Mouse (Mus musculus): ENCODE data around the gene Nup93. TPM values are rescaled to one million over a fixed set of nuclear protein-coding genes. Genes with fewer than 3 reads are reported as not detected.
"Not testable (repeated sequence)": the region's sequence is repeated elsewhere in the genome, so short reads cannot be mapped to it uniquely, and the experiment has no call there.

The Nup93 gene
- total RNA-seq (2021): 10 to 100 TPM; 15.1 to 15.2 TPM

DNA sequence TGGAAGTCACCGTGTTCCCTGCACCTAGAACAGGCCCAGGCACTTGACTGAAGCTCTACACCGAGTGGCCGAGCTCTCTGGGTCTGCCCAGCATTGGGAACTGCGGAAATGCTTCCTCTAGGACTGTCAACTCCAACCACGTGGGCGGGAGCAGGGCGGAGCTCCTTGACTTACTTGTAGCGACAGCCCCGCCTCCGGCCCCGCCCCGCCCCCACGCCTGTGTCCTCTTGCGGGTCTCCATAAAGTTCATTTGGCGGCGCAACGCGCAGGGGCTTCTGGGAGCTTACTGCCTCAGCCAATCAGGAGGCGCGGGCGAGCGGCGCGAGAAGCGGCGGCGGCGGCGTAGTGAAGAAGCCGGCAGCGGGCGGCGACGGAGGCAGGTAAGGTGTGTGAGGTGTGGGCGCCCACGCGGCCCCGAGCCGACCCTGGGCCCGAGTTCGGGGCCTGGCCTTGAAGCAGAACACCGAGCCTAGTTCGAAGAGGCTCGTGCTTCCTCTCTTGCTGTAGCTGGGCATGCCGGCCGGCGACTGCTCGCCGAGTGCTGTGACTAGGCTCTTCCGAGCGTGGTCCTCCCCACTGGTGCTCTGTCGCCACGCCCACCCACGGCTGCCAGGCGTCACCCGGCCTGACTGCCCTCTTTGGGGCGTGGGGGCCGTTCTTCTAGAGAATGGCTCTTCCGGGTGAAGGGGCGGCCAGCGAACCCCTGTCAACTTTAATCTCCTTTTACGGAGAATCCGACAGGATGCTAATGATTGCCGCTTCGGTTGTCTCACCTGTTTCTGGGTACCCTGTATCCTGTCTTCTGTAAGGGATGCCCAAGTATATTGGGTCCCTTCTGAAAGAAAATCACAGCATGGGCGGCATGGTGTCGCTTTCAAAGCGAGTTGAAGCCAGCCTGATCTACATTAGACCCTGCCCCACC lies at the start of gene Nup93:
TSS of gene Nup93 (plus strand) at position 313 of the 922 bp plus-strand sequence.
- peak; percentile 95 to 96 for DNase-seq
- intact Hi-C loops (cut with DNase I): no loop called here

- intact Hi-C loops (cut with DNase I); DNase-seq: not testable (repeated sequence)
Measured at GRCm38 (mm10) chr8:94165772-94166171, 48.6 kb upstream of the Nup93 start.

DNA sequence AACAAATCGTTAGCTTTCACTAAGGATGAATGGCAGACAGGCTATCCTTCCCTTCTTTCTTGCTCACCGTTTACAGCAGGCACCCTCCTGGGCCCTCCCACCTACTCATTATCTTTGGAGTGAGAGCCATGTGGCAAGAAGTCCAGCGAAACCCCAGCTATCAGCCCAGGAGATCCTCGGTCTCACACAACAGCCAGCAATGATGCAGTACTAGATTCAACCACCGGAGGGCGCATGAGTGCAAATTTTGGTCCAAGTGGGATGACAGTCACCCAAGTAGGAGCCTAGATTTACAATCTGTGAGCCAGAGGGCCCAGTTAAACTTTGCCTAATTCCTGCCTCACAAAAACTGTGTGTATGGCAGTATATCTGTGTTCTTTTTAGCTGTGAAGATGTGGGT lies 47.1 kb upstream of the Nup93 start:
- intact Hi-C loops (cut with DNase I): loop anchor here (1.0 kb wide), 2 partner anchors 19 to 32 kb away; no protein-coding TSS in a partner anchor

GRCm38 (mm10) chr8:94169547-94169946 lies 44.8 kb upstream of the Nup93 start:
- intact Hi-C loops (cut with DNase I): no loop called here
- no peak for DNase-seq

More for the DNA sequence above, 47.1 kb upstream of the Nup93 start:
- DNase-seq: peak; percentile 92 to 96

DNA sequence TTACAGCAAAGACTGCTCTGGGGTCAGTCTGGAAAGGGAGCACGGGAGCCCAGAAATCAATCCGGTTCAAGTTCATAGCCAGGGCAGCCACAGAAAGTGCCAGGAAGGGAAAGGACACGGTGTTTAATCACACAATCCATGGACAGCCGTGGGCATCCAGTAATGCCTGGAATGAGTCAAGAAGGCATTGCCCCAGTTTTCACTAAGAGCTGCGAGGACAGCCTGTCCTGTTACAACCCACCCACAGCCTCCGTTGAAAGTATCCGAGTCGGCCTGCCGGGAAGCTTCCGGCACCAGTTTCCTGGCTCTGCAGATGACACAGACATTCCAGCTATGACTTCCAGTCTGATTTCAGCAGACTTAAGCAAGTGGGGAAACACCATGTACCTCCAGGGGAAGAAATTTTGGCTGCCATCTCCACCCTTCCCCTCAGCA lies 43.0 kb upstream of the Nup93 start:
- peak; percentile 49 to 58 for DNase-seq
- intact Hi-C loops (cut with DNase I): no loop called here

DNA sequence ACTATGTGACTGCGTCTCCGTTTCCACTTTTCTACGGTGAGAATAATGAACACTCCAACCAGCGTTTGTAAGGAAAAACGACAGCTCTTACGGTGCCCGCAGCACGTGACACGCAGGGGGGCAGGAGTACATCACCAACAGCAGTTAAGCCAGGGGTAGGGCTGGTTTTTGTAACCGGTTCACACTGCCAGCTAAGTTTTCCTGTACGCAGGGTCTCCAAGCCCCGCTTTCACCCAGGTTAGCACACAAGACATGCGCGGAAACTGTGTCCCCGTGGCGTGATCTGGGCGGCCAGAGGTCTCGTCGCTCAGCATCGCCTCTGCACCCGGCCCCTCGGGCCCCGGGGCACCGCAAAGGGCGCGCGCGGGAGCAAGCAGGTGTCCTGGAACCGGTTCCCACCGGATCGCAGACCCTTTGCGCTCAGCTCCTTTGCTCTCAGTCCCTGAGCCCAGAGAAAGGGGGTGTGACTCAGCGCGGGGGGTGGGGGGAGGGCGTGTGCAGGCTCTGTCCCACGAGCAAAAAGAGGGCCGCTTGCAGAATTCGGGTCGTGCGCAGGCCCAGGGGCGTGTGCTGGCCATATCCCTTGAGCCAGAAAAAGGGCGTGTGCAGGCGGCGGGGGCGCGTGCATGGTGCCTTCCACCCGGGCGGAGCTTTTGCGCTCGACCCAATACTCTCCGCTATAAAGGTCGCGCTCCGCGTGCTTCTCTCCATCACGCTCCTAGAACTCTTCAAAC lies 42.1 kb upstream of the Nup93 start, which contains the start of gene Mt2:
TSS of gene Mt2 (plus strand) at position 590 of the 734 bp plus-strand sequence.
- intact Hi-C loops (cut with DNase I): no loop called here

GRCm38 (mm10) chr8:94172809-94173732 lies 41.3 kb upstream of the Nup93 start:
- intact Hi-C loops (cut with DNase I): no loop called here

More for the DNA sequence above, 42.1 kb upstream of the Nup93 start, which contains the start of gene Mt2:
- peak; percentile 70 to 80 for DNase-seq

DNA sequence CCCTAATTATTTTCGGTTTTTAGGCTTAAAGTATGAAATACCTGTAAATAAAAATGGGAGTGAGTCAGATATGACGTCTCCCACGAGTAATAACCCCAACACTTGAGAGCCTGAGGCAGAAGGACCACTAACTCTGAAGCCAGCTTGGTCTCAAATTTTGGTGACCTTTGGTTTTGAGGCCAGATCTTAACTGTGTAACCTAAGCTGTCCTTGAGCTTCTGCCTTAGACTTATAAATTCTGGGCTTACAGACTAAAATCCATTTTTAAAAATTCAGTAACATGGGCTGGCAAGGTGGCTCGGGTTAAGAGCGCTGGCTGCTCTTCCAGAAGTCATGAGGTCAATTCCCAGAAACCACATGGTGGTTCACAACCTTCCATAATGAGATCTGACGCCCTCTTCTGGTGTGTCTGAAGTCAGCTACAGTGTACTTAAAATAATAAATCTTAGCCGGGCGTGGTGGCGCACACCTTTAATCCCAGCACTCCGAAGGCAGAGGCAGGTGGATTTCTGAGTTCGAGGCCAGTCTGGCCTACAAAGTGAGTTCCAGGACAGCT lies 40.4 kb upstream of the Nup93 start:
- DNase-seq: no peak
- intact Hi-C loops (cut with DNase I): no loop called here

More at GRCm38 (mm10) chr8:94172809-94173732, 41.3 kb upstream of the Nup93 start:
- peak in 1 of 2 experiments; percentile 40 for DNase-seq

- DNase-seq: no peak
- intact Hi-C loops (cut with DNase I): loop anchor here (5.0 kb wide), 1 partner anchor 1277 kb away; no protein-coding TSS in a partner anchor
Measured at GRCm38 (mm10) chr8:94174619-94175213, 39.6 kb upstream of the Nup93 start.

DNA sequence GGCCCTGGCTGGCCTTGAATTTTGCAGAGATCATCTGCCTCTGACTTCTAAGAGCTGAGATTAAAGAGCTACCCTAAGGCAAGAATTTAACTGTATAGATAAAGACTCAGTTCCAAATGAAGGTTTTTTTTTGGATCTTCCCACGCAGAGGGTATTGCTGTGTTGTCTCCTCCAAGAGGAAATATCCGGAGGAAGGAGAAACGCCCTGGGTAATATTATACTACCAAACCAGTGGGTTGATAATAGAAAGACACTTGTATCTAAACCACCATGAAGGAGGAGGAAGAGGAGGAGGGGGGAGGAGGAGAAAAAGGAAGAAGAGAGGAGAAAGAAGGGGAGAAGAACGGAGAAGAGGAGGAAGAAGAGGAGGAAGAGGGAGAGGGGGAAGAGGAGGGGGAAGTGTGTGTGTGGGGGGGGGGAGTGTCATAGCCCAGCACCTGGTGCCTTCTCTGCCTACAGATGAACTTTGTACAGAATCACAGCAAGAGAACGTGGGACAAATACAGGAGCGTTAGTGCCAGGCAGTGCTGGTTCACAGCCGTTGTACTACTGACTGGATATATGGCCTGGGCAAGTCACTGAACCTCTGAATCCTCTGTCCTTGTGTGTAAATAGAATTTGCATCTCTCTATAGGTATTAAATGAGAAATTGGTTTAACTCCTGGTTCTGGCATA lies 36.5 kb upstream of the Nup93 start:
- no peak for DNase-seq
- intact Hi-C loops (cut with DNase I): loop anchor here (5.0 kb wide), 1 partner anchor 1281 kb away; no protein-coding TSS in a partner anchor

- intact Hi-C loops (cut with DNase I): loop anchor here (5.0 kb wide), 1 partner anchor 1282 kb away; no protein-coding TSS in a partner anchor
- DNase-seq: peak; percentile 88 to 90
Measured at GRCm38 (mm10) chr8:94178857-94179712, 35.3 kb upstream of the Nup93 start, which contains the start of gene Mt1. Gene Mt1, plus strand, starts transcription at chr8:94179082.

- intact Hi-C loops (cut with DNase I): loop anchor here (5.0 kb wide), 1 partner anchor 1283 kb away; no protein-coding TSS in a partner anchor
- peak in 1 of 2 experiments; percentile 49 for DNase-seq
Measured at GRCm38 (mm10) chr8:94179713-94180560, 34.4 kb upstream of the Nup93 start.

GRCm38 (mm10) chr8:94180561-94180908 lies 33.8 kb upstream of the Nup93 start:
- intact Hi-C loops (cut with DNase I): no loop called here
- DNase-seq: no peak

- intact Hi-C loops (cut with DNase I): no loop called here
- DNase-seq: no peak
Measured at GRCm38 (mm10) chr8:94182055-94182929, 32.1 kb upstream of the Nup93 start.

DNA sequence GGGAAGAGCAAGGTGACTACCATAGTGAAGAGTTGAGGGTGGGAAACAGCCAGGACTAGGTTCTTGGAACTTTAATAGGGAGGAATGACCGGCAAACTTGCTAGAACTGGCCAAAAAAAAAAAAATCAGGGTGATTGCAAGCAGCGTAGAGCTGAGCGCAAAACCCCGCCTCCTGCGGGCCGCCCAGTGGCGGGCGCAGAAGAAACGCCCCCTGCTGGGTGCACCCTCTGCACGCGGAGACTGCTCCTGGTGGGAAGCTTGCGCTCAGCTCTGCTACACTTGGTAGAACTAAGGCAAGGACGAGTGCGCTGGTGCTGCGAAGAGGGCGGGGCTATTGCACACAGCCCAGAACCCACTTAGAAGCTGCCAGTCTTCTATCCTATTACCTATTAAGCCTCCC lies 31.2 kb upstream of the Nup93 start:
- intact Hi-C loops (cut with DNase I): no loop called here
- DNase-seq: peak; percentile 82 to 83
